Mouse (Mus musculus) cortical plate, adult 2 months (tissue): Measurements from ENCODE around the gene Ndufaf2.

Experiments used
- CTCF ChIP-seq: fragments of 200-500 bp; IDR thresholded peaks from 2 replicates; pipeline ENCODE4 v1.5.1; 2011; ENCODE audit warnings: mild to moderate bottlenecking, control low read depth, low read length; ENCODE audit not compliant: insufficient read depth; ENCODE audit errors: extremely low read depth
- POLR2A ChIP-seq: fragments of 200-500 bp; IDR thresholded peaks from 2 replicates; pipeline ENCODE4 v1.6.1; 2011; ENCODE audit warnings: mild to moderate bottlenecking, low read length, control low read depth; ENCODE audit not compliant: insufficient read depth; ENCODE audit errors: extremely low read depth

- no peak for TF ChIP-seq CTCF
- no peak for TF ChIP-seq POLR2A
These were observed 21.2 kb upstream of the Ndufaf2 start for GRCm38 (mm10) chr13:108179618-108180017.
